13 mouse cellular contexts compared by ENCODE assay signal in genomic region chr10:75173056-75173455, GRCm38 (mm10). TPM values are rescaled to one million over a fixed set of nuclear protein-coding genes. Genes with fewer than 3 reads are reported as not detected.
DNase-seq lines count a peak whose midpoint lies in the region; ATAC-seq lines count a peak whose summit lies in the region.
"Had no signal": no experiment of that assay in that cellular context is flagged by ENCODE, and none has a peak within 500 bp of the region (broad histone marks: within the 10 kb centered on the region; RNA-seq: fewer than 3 reads in every experiment).

No protein-coding gene starts in this region.

- DNase-seq in embryonic facial prominence, embryonic 10.5 days (ENCODE audit: low spot score) = no peak
- no peak for DNase-seq in hindbrain, embryonic 14.5 days (ENCODE audit: low spot score)
- DNase-seq: cerebellum, adult 2 months; embryo, embryonic 11 days; layer of hippocampus, adult 9-11 months; thymus, postnatal 36 days had no signal

- peaks cover 83% of the 10 kb centered on the region for H3K36me3 ChIP-seq in embryonic facial prominence, embryonic 13.5 days
- peaks cover 92% of the 10 kb centered on the region for H3K36me3 ChIP-seq in embryonic facial prominence, embryonic 10.5 days (replicated peaks)
- H3K36me3 ChIP-seq in hindbrain, embryonic 13.5 days = peaks cover 95% of the 10 kb centered on the region
- H3K36me3 ChIP-seq in hindbrain, embryonic 14.5 days (replicated peaks; ENCODE audit: control insufficient read depth, insufficient read depth) = peaks cover 94% of the 10 kb centered on the region
- H3K36me3 ChIP-seq in midbrain, embryonic 16.5 days (ENCODE audit: control insufficient read depth, insufficient read depth, low read length) = peaks cover 47% of the 10 kb centered on the region
- H3K36me3 ChIP-seq in midbrain, embryonic 15.5 days (replicated peaks) = peaks cover 45% of the 10 kb centered on the region
- peaks cover 9% of the 10 kb centered on the region; the same call in 1 of the 2 replicates for H3K36me3 ChIP-seq in stomach, embryonic 16.5 days (ENCODE audit: control insufficient read depth, insufficient read depth, low read length)

- peak overlapping the region; percentile 68; the same call in 1 of the 2 replicates for H3K27ac ChIP-seq in embryonic facial prominence, embryonic 13.5 days
- no peak overlapping the region for H3K27ac ChIP-seq in embryonic facial prominence, embryonic 10.5 days (replicated peaks)
- peak overlapping the region; percentile 12; the same call in 1 of the 2 replicates for H3K27ac ChIP-seq in hindbrain, embryonic 13.5 days
- H3K27ac ChIP-seq in hindbrain, embryonic 14.5 days = no peak overlapping the region
- H3K27ac ChIP-seq in midbrain, embryonic 16.5 days (ENCODE audit: low read length) = 0 out of 2 replicates have a peak overlapping the region, but pooled peaks have one; percentile 18
- no peak overlapping the region for H3K27ac ChIP-seq in midbrain, embryonic 15.5 days
- peak overlapping the region; percentile 47; the same call in 1 of the 2 replicates for H3K27ac ChIP-seq in stomach, embryonic 16.5 days (ENCODE audit: low read length)

- WGBS in embryonic facial prominence, embryonic 13.5 days = 68% methylated on average over 8 of the region's 8 CpGs
- WGBS in embryonic facial prominence, embryonic 10.5 days = 82% methylated on average over 8 of the region's 8 CpGs
- WGBS in hindbrain, embryonic 13.5 days = 80% methylated on average over 8 of the region's 8 CpGs
- WGBS in hindbrain, embryonic 14.5 days = 70% methylated on average over 8 of the region's 8 CpGs
- 84% methylated on average over 8 of the region's 8 CpGs for WGBS in midbrain, embryonic 16.5 days
- 80% methylated on average over 8 of the region's 8 CpGs for WGBS in midbrain, embryonic 15.5 days
- WGBS in stomach, embryonic 16.5 days = 62% methylated on average over 8 of the region's 8 CpGs

- no peak overlapping the region for H3K4me3 ChIP-seq in embryonic facial prominence, embryonic 13.5 days
- no peak overlapping the region for H3K4me3 ChIP-seq in embryonic facial prominence, embryonic 10.5 days
- H3K4me3 ChIP-seq in hindbrain, embryonic 13.5 days = no peak overlapping the region
- no peak overlapping the region for H3K4me3 ChIP-seq in hindbrain, embryonic 14.5 days (replicated peaks; ENCODE audit: low read length)
- no peak overlapping the region for H3K4me3 ChIP-seq in midbrain, embryonic 16.5 days (ENCODE audit: low read depth, low read length)
- no peak overlapping the region for H3K4me3 ChIP-seq in midbrain, embryonic 15.5 days
- no peak overlapping the region for H3K4me3 ChIP-seq in stomach, embryonic 16.5 days (replicated peaks; ENCODE audit: low read length)
- H3K4me3 ChIP-seq: megakaryocyte, embryonic 14.5 days had no signal

- no peaks in the 10 kb centered on the region for H3K27me3 ChIP-seq in embryonic facial prominence, embryonic 13.5 days
- no peaks in the 10 kb centered on the region for H3K27me3 ChIP-seq in embryonic facial prominence, embryonic 10.5 days (replicated peaks; ENCODE audit: low read depth, poor library complexity, severe bottlenecking)
- no peaks in the 10 kb centered on the region for H3K27me3 ChIP-seq in hindbrain, embryonic 13.5 days
- H3K27me3 ChIP-seq in hindbrain, embryonic 14.5 days (ENCODE audit: control insufficient read depth, insufficient read depth, low read length) = no peaks in the 10 kb centered on the region
- H3K27me3 ChIP-seq in midbrain, embryonic 16.5 days (ENCODE audit: control insufficient read depth, insufficient read depth, low read depth, low read length) = no peaks in the 10 kb centered on the region
- H3K27me3 ChIP-seq in midbrain, embryonic 15.5 days (replicated peaks) = no peaks in the 10 kb centered on the region
- no peaks in the 10 kb centered on the region for H3K27me3 ChIP-seq in stomach, embryonic 16.5 days (ENCODE audit: control insufficient read depth, insufficient read depth, low read length)
- H3K27me3 ChIP-seq: megakaryocyte, embryonic 14.5 days had no signal

- ATAC-seq in embryonic facial prominence, embryonic 13.5 days (ENCODE audit: insufficient number of reproducible peaks, insufficient read depth, low FRiP score, low TSS enrichment, low read depth) = no peak
- no peak for ATAC-seq in hindbrain, embryonic 13.5 days (ENCODE audit: low FRiP score)
- no peak for ATAC-seq in hindbrain, embryonic 14.5 days (ENCODE audit: low FRiP score)
- ATAC-seq in midbrain, embryonic 16.5 days = no peak
- no peak for ATAC-seq in midbrain, embryonic 15.5 days (replicated peaks)
- no peak for ATAC-seq in stomach, embryonic 16.5 days (ENCODE audit: insufficient read depth, low FRiP score)
- ATAC-seq in activated CD4-positive, CD25-positive, alpha-beta regulatory T cell, adult 4 months = no peak

- H3K4me2 ChIP-seq in embryonic facial prominence, embryonic 13.5 days = no peak overlapping the region
- no peak overlapping the region for H3K4me2 ChIP-seq in hindbrain, embryonic 13.5 days
- H3K4me2 ChIP-seq in hindbrain, embryonic 14.5 days (replicated peaks) = no peak overlapping the region
- no peak overlapping the region for H3K4me2 ChIP-seq in midbrain, embryonic 16.5 days (ENCODE audit: low read length)
- H3K4me2 ChIP-seq in midbrain, embryonic 15.5 days = no peak overlapping the region
- no peak overlapping the region for H3K4me2 ChIP-seq in stomach, embryonic 16.5 days (ENCODE audit: low read depth, low read length)

- no peaks in the 10 kb centered on the region for H3K4me1 ChIP-seq in embryonic facial prominence, embryonic 13.5 days
- peaks cover 6% of the 10 kb centered on the region; the same call in 1 of the 2 replicates for H3K4me1 ChIP-seq in embryonic facial prominence, embryonic 10.5 days
- no peaks in the 10 kb centered on the region for H3K4me1 ChIP-seq in hindbrain, embryonic 13.5 days (replicated peaks)
- no peaks in the 10 kb centered on the region for H3K4me1 ChIP-seq in hindbrain, embryonic 14.5 days (replicated peaks; ENCODE audit: control insufficient read depth, insufficient read depth, low read length)
- no peaks in the 10 kb centered on the region for H3K4me1 ChIP-seq in midbrain, embryonic 16.5 days (ENCODE audit: control insufficient read depth, insufficient read depth, low read length)
- no peaks in the 10 kb centered on the region for H3K4me1 ChIP-seq in midbrain, embryonic 15.5 days
- H3K4me1 ChIP-seq in stomach, embryonic 16.5 days (ENCODE audit: control insufficient read depth, insufficient read depth, low read length) = 0 out of 2 replicates have a peak, but pooled peaks cover 3% of the 10 kb centered on the region

- no peaks in the 10 kb centered on the region for H3K9me3 ChIP-seq in embryonic facial prominence, embryonic 13.5 days
- H3K9me3 ChIP-seq in embryonic facial prominence, embryonic 10.5 days = no peaks in the 10 kb centered on the region
- H3K9me3 ChIP-seq in hindbrain, embryonic 13.5 days = no peaks in the 10 kb centered on the region
- no peaks in the 10 kb centered on the region for H3K9me3 ChIP-seq in hindbrain, embryonic 14.5 days (ENCODE audit: control insufficient read depth, low read length)
- H3K9me3 ChIP-seq in midbrain, embryonic 16.5 days (replicated peaks; ENCODE audit: control insufficient read depth, low read length, poor library complexity, severe bottlenecking) = no peaks in the 10 kb centered on the region; the same call in 1 of the 2 replicates
- no peaks in the 10 kb centered on the region for H3K9me3 ChIP-seq in midbrain, embryonic 15.5 days
- no peaks in the 10 kb centered on the region for H3K9me3 ChIP-seq in stomach, embryonic 16.5 days (replicated peaks; ENCODE audit: control insufficient read depth, low read length)

- no peak overlapping the region for H3K9ac ChIP-seq in embryonic facial prominence, embryonic 13.5 days
- H3K9ac ChIP-seq in hindbrain, embryonic 13.5 days = no peak overlapping the region
- no peak overlapping the region for H3K9ac ChIP-seq in hindbrain, embryonic 14.5 days
- no peak overlapping the region for H3K9ac ChIP-seq in midbrain, embryonic 16.5 days (ENCODE audit: low read depth, low read length)
- no peak overlapping the region for H3K9ac ChIP-seq in midbrain, embryonic 15.5 days
- no peak overlapping the region for H3K9ac ChIP-seq in stomach, embryonic 16.5 days (ENCODE audit: low read length)

RNA-seq across cellular contexts. Expression of gene Specc1l, which starts 38.8 kb away (rescaled TPM):
- 37.3 and 41.1 TPM in 2 replicates for polyA plus RNA-seq in embryonic facial prominence, embryonic 13.5 days (2015; fragmentation: Nextera tagmentation; extraction: Ambion mirVana)
- polyA plus RNA-seq in embryonic facial prominence, embryonic 10.5 days (2016; fragmentation: Nextera tagmentation; extraction: Ambion mirVana) = 41.9 and 43.3 TPM in 2 replicates
- polyA plus RNA-seq in hindbrain, embryonic 13.5 days (2015; fragmentation: Nextera tagmentation; extraction: Ambion mirVana) = 33.9 and 34.6 TPM in 2 replicates
- 21.2 and 23.2 TPM in 2 replicates for polyA plus RNA-seq in hindbrain, embryonic 14.5 days (2014; fragmentation: Nextera tagmentation; extraction: Ambion mirVana)
- polyA plus RNA-seq in midbrain, embryonic 16.5 days (2015; fragmentation: Nextera tagmentation; extraction: Ambion mirVana) = 30.9 and 33.5 TPM in 2 replicates
- 34.6 and 37.2 TPM in 2 replicates for polyA plus RNA-seq in midbrain, embryonic 15.5 days (2015; fragmentation: Nextera tagmentation; extraction: Ambion mirVana)
- 27.6 and 29.5 TPM in 2 replicates for polyA plus RNA-seq in stomach, embryonic 16.5 days (2015; fragmentation: Nextera tagmentation; extraction: Ambion mirVana)
- 10 to 100 TPM; 10.4 to 14.0 TPM for polyA plus RNA-seq in activated CD4-positive, CD25-positive, alpha-beta regulatory T cell, adult 4 months (2017; shearing (Covaris generic))

Comparison
In these comparisons a context has a peak if more than half of its experiments do, and no peak if none do; other contexts are left out.
1. H3K27ac ChIP-seq: peak in embryonic facial prominence, embryonic 13.5 days (single experiment), hindbrain, embryonic 13.5 days (single experiment), midbrain, embryonic 16.5 days (single experiment) and stomach, embryonic 16.5 days (single experiment); none in embryonic facial prominence, embryonic 10.5 days (single experiment), hindbrain, embryonic 14.5 days (single experiment) and midbrain, embryonic 15.5 days (single experiment).